Mouse (Mus musculus) cerebellum, adult 2 months (tissue): Measurements from ENCODE around the gene Ssx2ip.

Experiments used
- CTCF ChIP-seq: fragments of 200-500 bp; IDR thresholded peaks from 2 replicates; pipeline ENCODE4 v1.5.1; 2011; ENCODE audit warnings: low read depth, mild to moderate bottlenecking, control low read depth, low read length, moderate library complexity, borderline replicate concordance; ENCODE audit not compliant: insufficient read depth
- POLR2A ChIP-seq: fragments of 200-500 bp; IDR thresholded peaks from 2 replicates; pipeline ENCODE4 v1.6.1; 2011; ENCODE audit warnings: low read length, control low read depth, borderline replicate concordance; ENCODE audit not compliant: insufficient read depth

DNA sequence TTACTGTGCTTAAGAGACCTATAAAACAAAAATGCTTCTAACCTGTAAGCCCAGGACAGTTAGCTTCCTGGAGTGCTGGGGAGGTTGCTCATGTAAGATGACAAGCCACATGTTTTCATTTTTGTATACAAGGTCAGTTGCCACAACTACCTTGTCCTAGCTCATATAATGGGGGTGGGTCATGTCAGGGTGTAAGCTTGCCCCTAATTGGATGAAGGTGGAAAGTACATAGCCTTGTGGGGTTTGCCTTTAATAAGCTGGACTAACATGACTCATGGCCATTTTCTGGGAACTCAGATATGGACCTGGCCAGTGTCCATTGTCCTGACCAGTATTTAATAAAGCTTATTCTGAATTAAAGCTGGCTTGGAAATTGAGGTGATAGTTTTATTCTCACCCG is 7.5 kb upstream of the Ssx2ip start:
- TF ChIP-seq CTCF (no peak), POLR2A (no peak)
